Mouse (Mus musculus): ENCODE results near the gene Foxn3.
"Not testable (repeated sequence)": the region's sequence is repeated elsewhere in the genome, so short reads cannot be mapped to it uniquely, and the experiment has no call there.

The Foxn3 gene

GRCm38 (mm10) chr12:99219812-99220211 is 343.6 kb downstream of the Foxn3 start:
- DNase-seq (ENCODE audit: low spot score), result no peak

- no peak for DNase-seq (ENCODE audit: low spot score)
Observed at GRCm38 (mm10) chr12:99217145-99217698, 346.2 kb downstream of the Foxn3 start.

- DNase-seq (ENCODE audit: low spot score), result no peak
Observed at GRCm38 (mm10) chr12:99216341-99216761, 347.0 kb downstream of the Foxn3 start.

GRCm38 (mm10) chr12:99215521-99216255 is 347.7 kb downstream of the Foxn3 start:
- no peak for DNase-seq (ENCODE audit: low spot score)

DNA sequence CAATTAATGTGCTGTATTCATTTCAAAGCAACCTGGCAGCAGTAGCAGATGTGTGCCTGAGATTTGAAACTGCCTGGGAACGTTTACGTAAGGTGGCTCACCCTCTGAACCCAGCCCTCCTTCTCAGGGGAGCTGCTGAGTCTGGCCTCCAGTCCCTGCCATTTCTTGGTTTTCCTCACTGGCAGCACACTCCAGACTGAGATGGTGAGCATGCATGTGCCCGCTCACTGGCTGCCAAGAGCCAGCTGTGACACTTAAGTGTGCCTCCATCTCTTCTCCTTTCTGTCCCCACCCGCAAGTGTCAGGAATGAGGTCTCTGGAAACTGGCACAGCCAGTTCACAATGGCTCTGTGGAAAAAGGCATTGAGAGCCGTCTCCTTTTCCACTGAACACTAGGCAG is 349.3 kb downstream of the Foxn3 start:
- no peak for DNase-seq (ENCODE audit: low spot score)

DNA sequence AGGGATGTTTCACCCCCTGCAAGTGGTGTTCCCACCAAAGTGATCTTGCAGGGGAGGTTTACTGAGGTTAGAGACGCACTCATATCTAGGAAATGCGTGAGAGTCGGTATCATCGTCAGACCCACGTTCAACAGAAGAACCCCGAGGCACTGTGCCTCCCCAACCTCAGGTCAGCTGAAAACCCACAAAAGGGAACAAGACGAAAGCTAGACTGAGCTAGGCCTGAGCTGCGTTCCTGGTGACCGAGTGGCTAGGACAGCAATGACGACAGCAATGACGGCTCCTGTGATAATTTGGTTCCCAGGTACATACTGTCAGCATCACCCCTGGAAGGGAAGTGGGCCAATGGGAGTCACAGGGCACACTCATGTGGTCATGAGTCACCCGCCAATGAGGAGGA is 350.2 kb downstream of the Foxn3 start:
- no peak for DNase-seq (ENCODE audit: low spot score)

- no peak for DNase-seq (ENCODE audit: low spot score)
Observed at GRCm38 (mm10) chr12:99209801-99210200, 353.6 kb downstream of the Foxn3 start.

- DNase-seq (ENCODE audit: low spot score), result no peak
Observed at GRCm38 (mm10) chr12:99208251-99208650, 355.1 kb downstream of the Foxn3 start.

DNA sequence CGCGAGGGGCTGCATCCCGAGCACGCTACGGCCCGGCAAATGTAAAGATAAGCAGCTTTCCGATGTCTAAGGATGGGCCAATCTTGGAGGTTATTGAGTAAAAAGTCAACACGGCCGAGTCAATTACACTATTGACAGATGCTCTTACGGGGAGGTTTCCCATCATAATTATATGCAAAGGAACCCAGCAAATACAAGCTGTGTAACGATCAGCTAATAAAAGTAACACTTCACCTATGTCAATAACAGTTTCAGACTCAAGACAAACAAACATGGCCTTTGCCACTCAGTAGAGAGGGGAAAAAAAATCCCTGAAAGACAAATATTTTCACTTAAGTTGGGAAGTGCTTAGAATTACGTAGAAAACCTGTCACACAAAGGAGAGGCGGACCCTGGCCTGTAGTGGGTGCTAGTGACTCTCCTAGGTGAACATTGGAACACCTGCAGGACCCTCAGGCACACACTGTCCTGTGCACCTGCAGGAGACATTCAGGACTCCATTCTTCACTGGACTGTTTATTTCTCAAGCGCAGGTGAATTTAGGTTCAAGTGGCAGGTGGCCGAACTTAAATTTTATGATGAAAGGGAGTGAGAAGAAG is 356.3 kb downstream of the Foxn3 start:
- no peak for DNase-seq (ENCODE audit: low spot score)

- no peak for DNase-seq (ENCODE audit: low spot score)
Observed at GRCm38 (mm10) chr12:99205734-99206133, 357.6 kb downstream of the Foxn3 start.

- peak; percentile 19 for DNase-seq (ENCODE audit: low spot score)
Observed at GRCm38 (mm10) chr12:99199124-99199483, 364.3 kb downstream of the Foxn3 start.

GRCm38 (mm10) chr12:99198428-99199123 is 364.8 kb downstream of the Foxn3 start:
- no peak for DNase-seq (ENCODE audit: low spot score)

GRCm38 (mm10) chr12:99197031-99197430 is 366.4 kb downstream of the Foxn3 start:
- DNase-seq (ENCODE audit: low spot score), result no peak

DNA sequence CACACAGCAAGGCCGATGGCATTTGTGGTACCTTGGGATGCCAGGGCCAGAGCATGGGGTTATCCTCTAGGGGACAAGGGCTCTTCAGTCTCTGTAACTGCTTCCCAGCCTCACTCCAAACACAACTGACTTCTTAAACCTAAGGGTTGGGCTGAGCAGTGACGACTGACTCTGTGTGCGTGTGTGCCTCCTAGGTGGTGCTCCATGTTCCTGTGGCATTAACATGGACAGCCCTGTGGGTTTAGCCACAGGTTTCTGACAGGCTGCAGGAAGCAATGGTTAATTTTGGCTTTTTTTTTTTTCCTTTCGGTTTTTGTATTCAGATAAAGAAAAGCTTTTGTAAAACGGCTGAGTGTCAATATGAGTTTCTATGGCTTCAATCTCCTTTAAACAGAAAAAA is 367.7 kb downstream of the Foxn3 start:
- DNase-seq (ENCODE audit: low spot score), result no peak

DNA sequence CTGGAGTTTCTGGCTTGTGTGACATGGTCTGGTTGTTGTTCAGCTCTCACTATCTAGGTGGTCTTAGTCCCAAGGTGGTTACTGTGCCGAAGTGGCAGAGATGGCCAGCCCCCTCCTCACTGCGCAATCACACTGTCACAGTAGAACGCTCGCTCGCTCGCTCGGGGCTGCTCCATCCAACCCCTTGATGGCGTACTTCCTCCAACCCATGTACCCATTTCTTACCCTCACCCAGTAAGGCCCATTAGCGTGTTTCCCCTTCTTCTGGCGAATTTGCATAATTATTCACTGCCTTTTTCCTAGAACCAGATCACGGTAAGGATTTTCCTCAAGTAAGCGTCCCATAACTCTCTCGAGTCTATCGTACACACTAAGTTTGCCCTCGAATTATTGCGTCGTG is 369.3 kb downstream of the Foxn3 start:
- DNase-seq (ENCODE audit: low spot score), result not testable (repeated sequence)

GRCm38 (mm10) chr12:99187671-99188070 is 375.7 kb downstream of the Foxn3 start:
- peak; percentile 18 for DNase-seq (ENCODE audit: low spot score)

DNA sequence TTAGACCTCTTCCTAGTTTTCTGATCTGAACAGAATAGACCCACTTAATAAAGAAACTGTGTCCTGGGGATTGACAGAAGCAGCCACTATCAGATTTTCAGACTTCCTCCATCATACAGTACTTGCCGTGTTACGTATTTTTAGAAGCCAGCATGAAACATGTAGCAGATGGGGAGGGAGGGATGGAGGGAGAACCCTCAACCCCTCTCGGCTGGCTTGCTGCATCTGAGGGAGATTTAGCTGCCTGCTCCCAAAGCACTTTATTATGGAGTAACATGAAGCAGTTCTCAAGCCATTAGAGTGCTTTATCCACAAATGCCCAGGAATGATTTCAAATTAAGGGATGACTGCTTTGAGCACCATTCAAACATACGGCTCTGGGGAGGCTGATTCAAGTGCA is 377.1 kb downstream of the Foxn3 start:
- no peak for DNase-seq (ENCODE audit: low spot score)

GRCm38 (mm10) chr12:99183261-99183792 is 380.1 kb downstream of the Foxn3 start:
- no peak for DNase-seq (ENCODE audit: low spot score)

DNA sequence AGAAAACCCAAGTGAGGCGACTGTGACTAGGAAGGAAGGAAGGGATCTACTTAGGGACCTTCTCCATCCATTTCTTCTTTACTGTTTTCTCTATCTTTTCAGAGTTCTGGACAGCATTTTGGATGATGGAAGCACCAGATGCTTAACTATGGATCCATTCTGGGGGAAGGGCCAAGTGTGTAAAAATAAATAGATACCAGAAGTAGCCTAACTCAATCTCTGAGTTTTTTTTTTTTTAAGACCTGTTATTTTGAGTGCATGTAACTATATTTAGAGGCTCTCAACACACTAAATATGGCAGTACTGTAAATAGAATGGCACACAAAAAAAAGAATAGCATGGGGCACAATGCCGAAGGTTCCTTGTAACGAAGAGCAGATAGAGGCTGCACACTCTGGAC is 381.0 kb downstream of the Foxn3 start:
- no peak for DNase-seq (ENCODE audit: low spot score)

DNA sequence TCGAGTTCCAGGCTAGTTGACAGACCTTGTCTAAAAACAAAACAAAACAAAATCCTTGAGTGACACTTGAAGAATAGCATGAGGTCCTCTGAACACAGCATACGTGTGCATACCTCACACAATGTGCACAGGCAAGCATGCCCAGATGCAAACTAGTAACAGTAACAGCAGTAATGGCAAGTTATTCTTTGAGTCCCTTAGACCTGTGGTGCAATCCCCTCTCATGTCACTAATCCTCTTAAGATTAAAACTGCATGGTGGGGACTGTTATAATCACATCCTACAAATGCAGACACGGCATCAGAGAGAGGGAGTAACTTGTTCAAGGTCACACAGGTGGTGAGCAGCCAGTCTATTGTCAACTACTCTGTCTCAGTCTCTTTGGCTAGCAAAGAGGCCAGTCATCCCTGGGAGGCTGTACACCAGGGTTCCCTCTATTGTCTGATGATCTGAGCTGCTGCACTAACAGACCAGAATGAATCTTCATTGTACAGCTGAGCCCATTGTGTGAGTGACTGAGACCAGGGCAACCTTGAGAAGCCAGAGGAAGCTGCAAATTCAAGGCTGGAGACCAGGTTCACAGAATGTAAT is 383.1 kb downstream of the Foxn3 start:
- no peak for DNase-seq (ENCODE audit: low spot score)

GRCm38 (mm10) chr12:99174979-99175621 is 388.3 kb downstream of the Foxn3 start:
- DNase-seq (ENCODE audit: low spot score), result no peak

DNA sequence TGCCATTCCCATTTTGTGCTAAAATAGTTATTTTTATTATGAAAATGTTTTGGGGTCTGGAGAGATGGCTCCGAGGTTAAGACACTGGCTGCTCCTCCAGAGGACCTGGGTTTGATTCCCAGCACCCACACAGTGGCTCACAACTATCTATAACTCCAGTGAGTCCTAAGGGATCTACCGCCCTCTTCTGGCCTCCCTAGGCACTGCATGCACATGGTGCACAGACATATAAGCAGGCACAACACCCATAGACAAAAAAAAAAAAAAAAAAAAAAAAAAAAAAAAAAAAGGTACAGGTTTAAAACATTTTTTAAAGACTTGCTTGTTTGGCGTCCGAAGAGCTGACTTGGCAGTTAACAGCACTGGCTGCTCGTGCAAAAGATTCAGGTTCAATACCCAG is 391.2 kb downstream of the Foxn3 start:
- DNase-seq (ENCODE audit: low spot score), result no peak
